Mouse (Mus musculus) stomach, embryonic 15.5 days (tissue): ENCODE results near the gene Ift80. TPM values are rescaled to one million over a fixed set of nuclear protein-coding genes. Genes with fewer than 3 reads are reported as not detected.
A peak's percentile ranks its signal among the peaks of the same experiment; 100 is the strongest.
"Not testable (repeated sequence)": the region's sequence is repeated elsewhere in the genome, so short reads cannot be mapped to it uniquely, and the experiment has no call there.

Source experiments
- ATAC-seq: fragments of 200-750 bp; cut with Nextera tagmentation; 2 replicates; pipeline ENCODE4 v1.8.0; 2017; ENCODE audit warnings: low read depth, moderate number of reproducible peaks, moderate TSS enrichment; ENCODE audit not compliant: insufficient read depth, low FRiP score
- H3K27ac ChIP-seq: fragments of 300-500 bp; sonication (generic); 2 replicates; pipeline ENCODE4 v1.5.1; 2015; ENCODE audit warnings: mild to moderate bottlenecking, inconsistent platforms
- H3K27me3 ChIP-seq: fragments of 300-500 bp; sonication (generic); replicated peaks from 2 replicates; pipeline ENCODE4 v1.6.1; 2015; ENCODE audit warnings: inconsistent platforms
- H3K36me3 ChIP-seq: fragments of 300-500 bp; sonication (generic); 2 replicates; pipeline ENCODE4 v1.6.1; 2015; ENCODE audit warnings: inconsistent platforms
- H3K4me1 ChIP-seq: fragments of 300-500 bp; sonication (generic); 2 replicates; pipeline ENCODE4 v1.6.1; 2015; ENCODE audit warnings: inconsistent platforms
- H3K4me2 ChIP-seq: fragments of 300-500 bp; sonication (generic); 2 replicates; pipeline ENCODE4 v1.6.1; 2015; ENCODE audit warnings: mild to moderate bottlenecking, inconsistent platforms
- H3K4me3 ChIP-seq: fragments of 300-500 bp; sonication (generic); replicated peaks from 2 replicates; pipeline ENCODE4 v1.5.1; 2015; ENCODE audit warnings: inconsistent platforms
- H3K9ac ChIP-seq: fragments of 300-500 bp; sonication (generic); 2 replicates; pipeline ENCODE4 v1.6.1; 2015; ENCODE audit warnings: inconsistent platforms
- H3K9me3 ChIP-seq: fragments of 300-500 bp; sonication (generic); 2 replicates; pipeline ENCODE4 v1.6.1; 2016; ENCODE audit warnings: inconsistent platforms
- WGBS: fragments of 180-500 bp; shearing (Covaris S2); methylation state at CpG from one replicate; pipeline ENCODE4 v1.1.7; 2015; 5-methylcytosine and 5-hydroxymethylcytosine counted together
- polyA plus RNA-seq: library from polyadenylated mRNA; unstranded; fragments of >200 nt; fragmentation: Nextera tagmentation; extraction: Ambion mirVana; gene quantifications from 2 replicates; pipeline ENCODE4 v1.2.1, GENCODE M21; 2015

The Ift80 gene
- polyA plus RNA-seq, 1 experiment from 2014 or later: 12.1 TPM

DNA sequence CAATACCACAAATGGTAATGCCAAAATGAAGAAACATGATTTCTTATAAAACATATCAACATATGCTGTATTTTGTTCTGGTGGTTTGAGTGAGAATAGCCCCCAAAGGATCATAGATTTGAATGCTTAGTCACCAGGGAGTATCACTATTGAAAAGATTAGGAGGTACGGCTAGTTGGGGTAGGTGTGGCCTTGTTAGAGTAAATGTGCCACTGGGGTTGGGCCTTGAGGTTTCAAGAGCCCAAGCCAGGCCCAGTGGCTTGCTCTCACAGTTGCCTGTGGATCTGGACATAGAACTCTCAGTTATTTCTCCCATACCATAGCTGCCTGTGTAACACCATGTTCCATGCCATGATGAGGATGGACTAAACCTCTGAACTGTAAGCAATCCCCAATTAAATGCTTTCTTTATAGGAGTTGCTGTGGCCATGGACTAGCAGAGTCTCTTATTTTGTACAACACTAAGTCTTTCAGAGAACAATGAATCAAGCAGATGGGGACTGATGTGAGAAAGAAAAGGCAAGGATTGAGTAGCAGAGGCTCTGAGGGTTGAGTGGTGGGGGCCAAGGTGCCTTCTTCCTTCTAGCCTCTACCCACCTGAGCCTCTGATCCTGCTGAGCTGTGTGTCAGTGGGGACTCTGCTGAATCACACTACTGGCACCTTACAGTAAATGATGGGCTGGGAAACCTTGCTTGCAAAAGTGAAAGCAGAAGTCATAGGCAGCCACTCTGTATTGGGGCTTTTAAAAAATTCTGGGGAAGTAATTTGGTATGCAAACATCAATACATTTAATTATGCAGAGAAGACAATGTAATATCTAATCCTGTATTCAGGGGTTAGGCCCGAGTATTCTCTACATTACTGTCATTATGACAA, 99.2 kb downstream of the Ift80 start:
- 44% methylated on average over 2 of the region's 2 CpGs for WGBS
- ATAC-seq: no peak
- Histone ChIP-seq H3K36me3 (no peaks in the 10 kb centered on the region), H3K4me1 (no peaks in the 10 kb centered on the region), H3K9ac (no peak overlapping the region), H3K27ac (no peak overlapping the region), H3K9me3 (no peaks in the 10 kb centered on the region), H3K4me3 (no peak overlapping the region), H3K4me2 (no peak overlapping the region), H3K27me3 (no peaks in the 10 kb centered on the region)

DNA sequence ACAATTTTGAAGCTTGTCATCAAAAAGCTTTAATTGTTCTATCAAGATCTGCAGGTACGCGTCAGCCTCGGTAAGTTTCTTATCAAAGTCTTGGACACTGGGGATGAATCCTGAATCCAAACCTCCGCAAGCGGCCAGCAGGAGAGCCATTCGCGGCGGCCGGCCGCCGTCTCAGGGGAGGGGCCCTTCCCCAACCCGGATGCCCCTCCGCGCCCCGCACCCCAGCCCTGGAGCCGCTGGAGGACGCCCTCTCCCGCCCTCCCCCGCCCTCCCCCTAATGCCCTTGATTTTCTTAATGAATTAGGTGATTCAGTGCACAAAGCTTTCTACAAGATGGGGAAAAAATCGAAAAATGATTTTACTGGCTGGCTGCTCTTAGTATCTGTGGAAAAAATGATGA, 101.7 kb downstream of the Ift80 start:
- not testable (repeated sequence) for H3K27me3 ChIP-seq, H3K4me1 ChIP-seq, H3K36me3 ChIP-seq, H3K9ac ChIP-seq, H3K27ac ChIP-seq, H3K9me3 ChIP-seq, H3K4me2 ChIP-seq, ATAC-seq, H3K4me3 ChIP-seq
- 89% methylated on average over 20 of the region's 20 CpGs for WGBS

DNA sequence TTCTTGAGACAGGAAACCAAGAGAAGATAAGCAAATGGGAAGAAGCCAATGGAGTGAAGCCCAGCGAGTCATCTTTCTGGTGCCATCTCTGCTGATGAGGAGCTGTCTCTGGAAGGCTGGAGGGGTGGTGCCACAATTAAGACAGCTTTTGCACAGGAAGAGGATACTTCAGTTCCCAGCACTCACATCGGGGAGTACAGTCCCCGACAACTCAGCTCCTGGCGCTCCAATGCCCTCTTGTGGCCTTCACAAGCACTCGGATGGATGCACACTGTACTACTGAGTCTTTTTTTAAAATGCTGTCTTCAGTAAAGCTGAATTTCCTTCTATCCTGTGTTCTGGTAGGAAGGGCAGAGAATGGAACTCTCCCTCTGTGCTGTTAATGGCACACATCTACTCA, 107.2 kb downstream of the Ift80 start:
- 85% methylated on average over 5 of the region's 5 CpGs for WGBS
- H3K9ac ChIP-seq: no peak overlapping the region
- H3K27ac ChIP-seq: no peak overlapping the region
- H3K4me3 ChIP-seq: no peak overlapping the region
- H3K9me3 ChIP-seq: no peaks in the 10 kb centered on the region
- no peaks in the 10 kb centered on the region for H3K27me3 ChIP-seq
- no peaks in the 10 kb centered on the region for H3K4me1 ChIP-seq
- no peak for ATAC-seq
- H3K4me2 ChIP-seq: no peak overlapping the region
- no peaks in the 10 kb centered on the region for H3K36me3 ChIP-seq

DNA sequence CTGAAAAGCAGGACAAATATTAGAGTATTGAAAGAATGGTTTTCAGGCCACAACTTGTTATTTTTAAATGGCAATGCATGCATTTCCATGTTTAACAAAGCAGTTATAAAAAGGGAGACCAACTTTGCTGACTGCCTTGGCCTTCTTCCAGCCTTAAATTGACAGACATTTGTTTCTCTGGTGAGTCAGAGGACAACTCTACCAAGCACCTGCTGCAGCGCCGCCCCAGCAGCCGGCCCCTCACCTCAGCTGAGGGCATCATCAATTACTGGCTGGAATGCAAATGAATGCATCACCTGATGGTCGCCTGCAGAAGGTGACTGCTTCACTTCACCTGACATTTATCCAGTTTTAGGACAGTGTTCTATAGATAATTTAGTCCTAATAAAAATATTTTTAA, 108.9 kb downstream of the Ift80 start:
- no peak overlapping the region for H3K9ac ChIP-seq
- no peak overlapping the region for H3K4me3 ChIP-seq
- H3K4me1 ChIP-seq: no peaks in the 10 kb centered on the region
- H3K27me3 ChIP-seq: no peaks in the 10 kb centered on the region
- H3K27ac ChIP-seq: no peak overlapping the region
- 46% methylated on average over 4 of the region's 4 CpGs for WGBS
- no peak overlapping the region for H3K4me2 ChIP-seq
- no peaks in the 10 kb centered on the region for H3K36me3 ChIP-seq
- H3K9me3 ChIP-seq: no peaks in the 10 kb centered on the region
- no peak for ATAC-seq

DNA sequence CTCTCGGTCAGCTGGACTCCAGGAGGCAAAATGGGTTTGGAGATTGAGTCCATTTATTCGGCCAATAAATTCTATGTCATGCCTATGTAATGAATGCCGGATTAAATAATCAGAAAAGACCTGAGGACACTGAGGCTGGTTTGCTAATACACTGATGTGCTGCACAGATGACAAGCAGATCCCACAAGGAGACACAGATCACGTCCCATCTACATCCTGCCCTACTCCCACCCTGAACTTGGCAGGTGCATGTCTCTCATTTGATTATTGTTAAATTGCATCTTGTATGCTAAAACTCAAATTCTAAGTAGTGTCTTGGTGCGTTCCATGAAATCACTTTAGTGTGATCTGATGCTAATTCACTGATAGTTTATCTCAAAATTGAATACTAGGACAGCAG, 117.5 kb downstream of the Ift80 start:
- H3K36me3 ChIP-seq: no peaks in the 10 kb centered on the region
- WGBS: 90% methylated on average over 5 of the region's 5 CpGs

DNA sequence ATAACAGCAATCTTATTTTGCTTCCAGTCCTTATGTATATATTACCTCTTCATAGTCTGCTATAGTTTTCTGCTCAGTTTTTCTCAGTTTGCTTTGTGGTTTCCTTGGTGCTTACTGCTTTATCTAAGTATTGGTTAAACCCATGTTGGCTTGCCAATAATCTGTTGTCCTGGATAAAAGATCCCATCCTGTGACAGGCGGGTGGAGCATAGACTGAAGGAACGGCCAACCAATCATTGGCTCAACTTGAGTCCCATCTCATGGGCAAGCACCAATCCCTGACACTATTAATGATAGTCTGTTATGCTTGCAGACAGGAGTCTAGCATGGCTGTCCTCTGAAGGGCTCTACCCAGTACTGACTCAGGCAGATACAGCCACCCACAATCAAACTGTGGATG, 130.3 kb downstream of the Ift80 start:
- 93% methylated on average over 2 of the region's 2 CpGs for WGBS
- H3K9ac ChIP-seq: no peak overlapping the region
- peaks cover 18% of the 10 kb centered on the region for H3K27me3 ChIP-seq
- H3K27ac ChIP-seq: no peak overlapping the region
- H3K4me3 ChIP-seq: no peak overlapping the region
- no peaks in the 10 kb centered on the region for H3K36me3 ChIP-seq
- H3K9me3 ChIP-seq: no peaks in the 10 kb centered on the region
- ATAC-seq: no peak
- no peak overlapping the region for H3K4me2 ChIP-seq
- peaks cover 13% of the 10 kb centered on the region for H3K4me1 ChIP-seq

More for the DNA sequence above, 117.5 kb downstream of the Ift80 start:
- Histone ChIP-seq H3K4me2 (no peak overlapping the region), H3K4me1 (no peaks in the 10 kb centered on the region), H3K27ac (no peak overlapping the region), H3K9ac (no peak overlapping the region), H3K4me3 (no peak overlapping the region), H3K9me3 (no peaks in the 10 kb centered on the region), H3K27me3 (no peaks in the 10 kb centered on the region)
- ATAC-seq: no peak

DNA sequence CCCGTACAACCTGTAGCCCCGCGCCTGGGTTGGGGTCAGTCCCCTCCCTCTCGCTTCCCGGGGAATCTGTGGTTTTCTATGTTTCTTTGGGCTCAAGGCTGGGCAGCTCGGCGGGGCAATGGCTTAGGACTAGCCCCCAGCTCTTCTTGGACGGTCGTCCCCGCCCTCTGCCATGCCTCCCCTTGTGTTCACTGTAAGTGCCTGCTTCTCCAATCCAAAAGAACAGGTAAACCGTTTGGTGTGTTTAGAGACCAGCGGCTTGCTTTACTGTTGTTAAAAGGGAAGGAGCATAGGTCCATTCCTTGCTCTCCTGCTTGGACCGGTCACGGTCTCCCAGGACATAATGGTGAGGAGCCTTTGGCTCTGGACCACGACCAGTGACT, 133.8 kb downstream of the Ift80 start:
- 5% methylated on average over 15 of the region's 15 CpGs for WGBS
- Histone ChIP-seq H3K4me2 (peak overlapping the region; percentile 100), H3K27me3 (peaks cover 39% of the 10 kb centered on the region), H3K4me3 (peak overlapping the region; percentile 58), H3K9ac (no peak overlapping the region), H3K36me3 (no peaks in the 10 kb centered on the region), H3K27ac (no peak overlapping the region), H3K9me3 (no peaks in the 10 kb centered on the region), H3K4me1 (peaks cover 19% of the 10 kb centered on the region)
- no peak for ATAC-seq

DNA sequence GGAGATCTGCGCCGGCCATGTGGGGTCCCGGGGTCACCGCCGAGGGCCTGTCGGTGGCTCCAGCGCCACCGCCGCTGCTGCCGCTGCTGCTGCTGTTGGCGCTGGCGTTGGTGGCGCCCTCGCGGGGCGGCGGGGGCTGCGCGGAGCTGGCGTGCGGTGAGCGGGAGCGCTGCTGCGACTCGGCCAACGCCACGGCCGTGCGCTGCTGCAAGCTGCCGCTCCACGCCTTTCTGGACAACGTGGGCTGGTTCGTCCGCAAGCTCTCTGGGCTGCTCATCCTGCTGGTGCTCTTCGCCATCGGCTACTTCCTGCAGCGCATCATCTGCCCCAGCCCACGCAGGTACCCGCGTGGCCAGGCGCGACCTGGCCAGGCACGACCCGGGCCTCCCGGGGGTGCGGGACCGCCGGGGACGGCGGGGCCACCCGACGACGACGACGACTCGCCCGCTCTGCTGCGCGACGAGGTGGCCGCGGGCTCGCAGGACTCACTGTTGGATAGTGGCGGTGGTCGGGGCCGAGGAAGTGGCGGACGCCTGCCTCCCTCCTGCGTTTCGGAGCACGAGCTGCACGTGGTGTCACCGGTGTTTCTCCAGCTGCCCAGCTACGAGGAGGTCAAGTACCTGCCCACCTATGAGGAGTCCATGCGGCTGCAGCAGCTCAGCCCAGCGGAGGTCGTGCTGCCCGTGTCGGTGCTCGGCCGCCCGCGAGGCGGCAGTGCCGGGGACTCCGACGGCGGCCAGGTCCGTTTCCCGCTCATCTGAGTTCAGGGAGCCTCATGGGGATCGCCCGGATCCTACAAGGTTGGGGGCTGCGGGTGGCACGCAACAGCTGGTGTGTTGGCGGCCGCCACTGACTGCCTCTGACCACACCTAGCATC, 134.4 kb downstream of the Ift80 start:
- Histone ChIP-seq H3K27ac (no peak overlapping the region), H3K27me3 (peaks cover 39% of the 10 kb centered on the region), H3K9me3 (no peaks in the 10 kb centered on the region), H3K9ac (peak overlapping the region; percentile 16; the same call in 1 of the 2 replicates), H3K4me3 (peak overlapping the region; percentile 58), H3K4me1 (peaks cover 19% of the 10 kb centered on the region), H3K36me3 (no peaks in the 10 kb centered on the region), H3K4me2 (peak overlapping the region; percentile 100)
- under 1% methylated on average over 93 of the region's 96 CpGs for WGBS
- ATAC-seq: peak; percentile 48; the same call in 1 of the 2 replicates

DNA sequence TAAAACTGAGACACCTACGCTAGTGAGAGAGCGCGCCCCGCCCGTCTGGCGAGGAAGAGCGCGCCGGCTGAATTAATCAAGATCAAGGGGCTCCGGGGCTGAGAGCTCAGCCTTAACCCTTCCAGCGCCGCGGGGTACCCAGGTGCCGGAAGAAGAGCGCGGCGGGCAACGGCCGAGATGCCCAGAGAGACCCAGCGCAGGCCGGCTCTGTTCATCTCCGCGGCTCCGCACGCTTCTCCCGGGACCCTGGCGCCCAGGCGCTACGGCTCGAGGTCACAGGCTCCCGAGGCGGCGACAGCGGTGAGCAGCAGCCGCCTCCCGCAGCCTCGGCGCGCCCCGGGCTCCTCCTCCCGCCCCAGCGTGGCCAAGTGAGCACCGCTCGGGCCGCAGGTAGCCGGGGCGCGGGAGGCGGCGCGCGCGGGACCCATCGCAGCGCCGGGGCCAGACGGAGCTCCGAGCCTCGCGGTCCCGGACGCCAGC, 135.1 kb downstream of the Ift80 start, which contains the start of gene 1110032F04Rik:
1110032F04Rik (plus strand) TSS at position 376 of the 480 bp plus-strand sequence.
- H3K9ac ChIP-seq: peak within 1 kb of the TSS; percentile 16; the same call in 1 of the 2 replicates
- peak within 1 kb of the TSS; percentile 58 for H3K4me3 ChIP-seq
- peaks cover 39% of the 10 kb centered on the region for H3K27me3 ChIP-seq
- no peaks in the 10 kb centered on the region for H3K9me3 ChIP-seq
- under 1% methylated on average over 62 of the region's 62 CpGs for WGBS
- H3K4me2 ChIP-seq: peak within 1 kb of the TSS; percentile 100
- no peak within 1 kb of the TSS for H3K27ac ChIP-seq
- no peaks in the 10 kb centered on the region for H3K36me3 ChIP-seq
- peak; percentile 51 for ATAC-seq
- peaks cover 19% of the 10 kb centered on the region for H3K4me1 ChIP-seq

DNA sequence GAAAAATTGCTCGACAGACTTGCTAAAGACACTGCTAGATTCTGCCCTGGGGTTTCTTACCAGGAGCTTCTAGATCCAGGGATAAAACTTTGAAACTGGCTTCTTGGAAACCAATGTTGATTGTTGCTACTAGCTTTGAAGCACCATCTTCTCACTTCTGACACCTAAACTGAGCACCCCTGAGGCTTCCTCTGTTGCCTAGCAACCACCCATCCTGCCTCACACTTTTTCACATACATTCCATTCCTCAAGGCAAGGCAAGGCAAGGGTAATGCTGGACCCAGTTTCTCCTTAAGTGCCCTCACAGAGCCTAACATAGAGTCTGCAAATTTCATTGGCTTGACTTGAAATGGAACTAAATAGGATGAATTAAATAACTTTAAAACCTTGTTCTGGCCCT, 152.0 kb downstream of the Ift80 start:
- no peaks in the 10 kb centered on the region for H3K4me1 ChIP-seq
- ATAC-seq: no peak
- WGBS: 63% methylated on average over 1 of the region's 1 CpGs
- no peaks in the 10 kb centered on the region for H3K27me3 ChIP-seq
- no peak overlapping the region for H3K9ac ChIP-seq
- H3K9me3 ChIP-seq: no peaks in the 10 kb centered on the region
- no peak overlapping the region for H3K4me2 ChIP-seq
- no peaks in the 10 kb centered on the region for H3K36me3 ChIP-seq
- no peak overlapping the region for H3K27ac ChIP-seq
- H3K4me3 ChIP-seq: no peak overlapping the region

DNA sequence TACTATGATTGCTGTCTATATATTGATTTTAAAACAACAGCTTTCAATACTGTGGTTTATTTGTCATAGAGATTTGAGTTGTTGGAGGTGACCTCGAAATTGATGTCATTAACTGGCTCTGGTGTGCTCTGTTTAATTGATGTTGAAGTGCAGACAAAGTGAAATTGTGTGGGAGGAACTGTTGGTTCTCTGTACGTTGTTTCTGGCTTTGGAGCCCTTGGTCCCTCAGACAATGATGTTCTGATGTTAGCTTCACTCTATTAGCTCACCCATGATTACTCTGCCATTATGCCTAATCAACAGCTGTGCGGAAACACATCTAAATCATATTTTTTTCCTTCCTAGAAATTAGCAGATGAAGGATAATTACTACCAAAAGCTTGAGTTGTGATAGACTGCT, 156.0 kb downstream of the Ift80 start:
- 49% methylated on average over 3 of the region's 3 CpGs for WGBS
- no peaks in the 10 kb centered on the region for H3K9me3 ChIP-seq

DNA sequence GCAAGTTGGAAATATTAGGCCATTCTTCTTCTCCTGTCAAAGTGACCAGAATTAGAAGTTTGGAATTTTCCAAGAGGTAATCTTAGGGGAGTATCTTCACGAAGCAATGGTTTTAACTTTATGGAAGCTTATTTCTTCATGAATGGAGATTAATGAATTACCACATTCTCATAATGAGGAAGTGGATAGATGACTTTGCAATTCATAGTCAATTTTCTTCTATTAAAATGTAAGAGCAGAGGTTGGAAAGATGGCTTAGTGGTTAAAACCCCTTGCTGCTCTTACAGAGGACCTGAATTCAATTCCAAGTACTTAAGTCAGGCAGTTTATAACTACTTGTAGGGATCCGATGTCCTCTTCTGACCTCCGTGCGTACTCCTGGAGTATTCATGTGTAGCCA, 160.3 kb downstream of the Ift80 start:
- WGBS: 92% methylated on average over 4 of the region's 4 CpGs
- Histone ChIP-seq H3K36me3 (no peaks in the 10 kb centered on the region), H3K4me3 (no peak overlapping the region), H3K9me3 (no peaks in the 10 kb centered on the region), H3K4me2 (no peak overlapping the region), H3K9ac (no peak overlapping the region), H3K4me1 (no peaks in the 10 kb centered on the region), H3K27me3 (no peaks in the 10 kb centered on the region), H3K27ac (no peak overlapping the region)
- ATAC-seq: no peak

More for the DNA sequence above, 156.0 kb downstream of the Ift80 start:
- H3K4me1 ChIP-seq: no peaks in the 10 kb centered on the region
- H3K4me2 ChIP-seq: no peak overlapping the region
- H3K4me3 ChIP-seq: no peak overlapping the region
- no peak overlapping the region for H3K27ac ChIP-seq
- no peaks in the 10 kb centered on the region for H3K36me3 ChIP-seq
- ATAC-seq: no peak
- no peaks in the 10 kb centered on the region for H3K27me3 ChIP-seq
- no peak overlapping the region for H3K9ac ChIP-seq
